Mouse (Mus musculus): ENCODE results near the gene Tctex1d4. TPM values are rescaled to one million over a fixed set of nuclear protein-coding genes. Genes with fewer than 3 reads are reported as not detected.

Tctex1d4 gene
- total and polyA plus RNA-seq, 3 experiments: 0.98 TPM; not detected in 2

DNA sequence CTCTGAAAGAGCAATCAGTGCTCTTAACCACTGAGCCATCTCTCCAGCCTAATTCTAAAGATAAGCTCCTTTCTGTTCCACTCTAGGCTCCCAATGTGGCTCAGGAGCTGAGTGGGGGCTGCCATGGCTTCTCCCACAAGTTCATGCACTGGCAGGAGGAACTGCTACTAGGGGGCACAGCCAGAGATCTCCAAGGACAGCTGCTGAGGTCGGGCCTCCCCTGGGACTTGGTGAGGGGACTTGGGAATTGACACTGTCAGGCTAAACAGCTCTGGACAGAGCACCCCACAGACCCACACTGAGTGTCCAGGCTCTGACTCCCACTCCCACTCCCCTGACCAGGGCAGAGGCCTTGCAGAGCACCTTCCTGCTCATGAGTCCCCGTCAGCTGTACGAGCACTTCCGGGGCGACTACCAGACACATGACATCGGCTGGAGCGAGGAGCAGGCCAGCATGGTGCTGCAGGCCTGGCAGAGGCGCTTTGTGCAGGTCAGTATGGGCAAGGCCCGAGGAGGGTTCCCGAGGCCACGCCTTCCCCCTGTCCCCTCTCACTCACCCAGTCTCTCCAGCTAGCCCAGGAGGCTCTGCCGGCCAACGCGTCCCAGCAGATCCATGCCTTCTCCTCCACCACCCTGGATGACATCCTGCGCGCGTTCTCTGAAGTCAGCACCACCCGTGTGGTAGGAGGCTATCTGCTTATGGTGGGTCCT is 18.6 kb upstream of the Tctex1d4 start:
- H3K9ac ChIP-seq (ENCODE audit: insufficient read depth, low read depth): no peak overlapping the region
- peaks cover 0 to 11% of the 10 kb centered on the region in 2 experiments; a peak in 2 of 4 replicates for H3K4me1 ChIP-seq (ENCODE audit: control insufficient read depth in 1 of 2, insufficient read depth in 2 of 2)
- no peaks in the 10 kb centered on the region for H3K79me2 ChIP-seq (replicated peaks; ENCODE audit: control insufficient read depth, extremely low read depth, insufficient read depth, poor library complexity, severe bottlenecking)
- no peaks in the 10 kb centered on the region for H3K27me3 ChIP-seq (replicated peaks)
- H3K4me2 ChIP-seq (ENCODE audit: insufficient read depth, low read depth, poor library complexity, severe bottlenecking): no peak overlapping the region
- H3K36me3 ChIP-seq (replicated peaks in 1 of 2; ENCODE audit: control insufficient read depth in 1 of 2, insufficient read depth in 1 of 2, low read length in 1 of 2): no peaks in the 10 kb centered on the region
- dilution Hi-C loops (cut with MboI; ENCODE audit: extremely low pct_ligation_motif_present, extremely low pct_unique_long_range_greater_than_20kb, low sequenced_read_pairs) (no loop called here), in situ Hi-C loops (cut with MboI; ENCODE audit: low pct_ligation_motif_present, low pct_unique_long_range_greater_than_20kb, low sequenced_read_pairs) (no loop called here)
- TF ChIP-seq CHD2 (IDR thresholded peaks at IDR 0.05; ENCODE audit: low read length): no peak
- no peak for TF ChIP-seq ELF1 (IDR thresholded peaks at IDR 0.05; ENCODE audit: low read depth, low read length)
- no peak for TF ChIP-seq ZKSCAN1 (IDR thresholded peaks at IDR 0.05; ENCODE audit: borderline replicate concordance, low read depth, low read length)
- no peak for TF ChIP-seq JUN (IDR thresholded peaks at IDR 0.05; ENCODE audit: insufficient read depth, low read depth, low read length)
- TF ChIP-seq PAX5 (IDR thresholded peaks at IDR 0.05; ENCODE audit: low read length): no peak
- no peak for TF ChIP-seq ZC3H11A (IDR thresholded peaks at IDR 0.05; ENCODE audit: low read depth, low read length)
- no peaks in the 10 kb centered on the region for H3K9me3 ChIP-seq (replicated peaks; ENCODE audit: low read length)
- H3K27ac ChIP-seq (ENCODE audit: insufficient read depth, low read depth): no peak overlapping the region
- DNase-seq (ENCODE audit: extremely low read depth): no peak
- no peak overlapping the region for H3K4me3 ChIP-seq (replicated peaks in 1 of 3; ENCODE audit: low read depth in 2 of 3, low read length in 2 of 3, poor library complexity in 1 of 3)

DNA sequence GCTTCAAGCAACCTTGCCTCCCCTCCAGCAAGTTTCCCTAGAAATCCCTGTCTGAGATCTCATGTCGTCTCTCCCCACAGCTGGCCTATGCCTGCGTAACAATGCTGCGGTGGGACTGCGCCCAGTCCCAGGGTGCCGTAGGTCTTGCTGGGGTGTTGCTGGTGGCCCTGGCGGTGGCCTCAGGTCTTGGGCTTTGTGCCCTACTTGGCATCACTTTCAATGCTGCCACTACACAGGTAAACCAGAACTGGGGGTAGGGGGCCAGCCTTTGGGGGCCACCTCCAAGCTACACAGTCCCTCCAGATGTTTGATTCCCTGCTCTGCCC is 18.1 kb upstream of the Tctex1d4 start:
- DNase-seq (ENCODE audit: extremely low read depth): no peak
- Histone ChIP-seq H3K79me2 (replicated peaks; ENCODE audit: control insufficient read depth, extremely low read depth, insufficient read depth, poor library complexity, severe bottlenecking) (no peaks in the 10 kb centered on the region), H3K4me3 (replicated peaks in 1 of 3; ENCODE audit: low read depth in 2 of 3, low read length in 2 of 3, poor library complexity in 1 of 3) (no peak overlapping the region), H3K9ac (ENCODE audit: insufficient read depth, low read depth) (no peak overlapping the region), H3K27me3 (replicated peaks) (no peaks in the 10 kb centered on the region), H3K4me2 (ENCODE audit: insufficient read depth, low read depth, poor library complexity, severe bottlenecking) (no peak overlapping the region), H3K9me3 (replicated peaks; ENCODE audit: low read length) (no peaks in the 10 kb centered on the region), H3K36me3 (replicated peaks in 1 of 2; ENCODE audit: control insufficient read depth in 1 of 2, insufficient read depth in 1 of 2, low read length in 1 of 2) (no peaks in the 10 kb centered on the region), H3K27ac (ENCODE audit: insufficient read depth, low read depth) (no peak overlapping the region), H3K4me1 (ENCODE audit: control insufficient read depth in 1 of 2, insufficient read depth in 2 of 2) (peaks cover 0 to 11% of the 10 kb centered on the region in 2 experiments; a peak in 2 of 4 replicates)
- in situ Hi-C loops (cut with MboI; ENCODE audit: low pct_ligation_motif_present, low pct_unique_long_range_greater_than_20kb, low sequenced_read_pairs) (no loop called here), dilution Hi-C loops (cut with MboI; ENCODE audit: extremely low pct_ligation_motif_present, extremely low pct_unique_long_range_greater_than_20kb, low sequenced_read_pairs) (no loop called here)
- TF ChIP-seq CHD2 (IDR thresholded peaks at IDR 0.05; ENCODE audit: low read length) (no peak), USF2 (conservative IDR thresholded peaks at IDR 0.05; ENCODE audit: low read depth, low read length) (no peak), ZKSCAN1 (IDR thresholded peaks at IDR 0.05; ENCODE audit: borderline replicate concordance, low read depth, low read length) (no peak), TCF12 (IDR thresholded peaks at IDR 0.05; ENCODE audit: low read depth, low read length) (no peak), MAX (IDR thresholded peaks at IDR 0.05; ENCODE audit: low read length) (no peak)

DNA sequence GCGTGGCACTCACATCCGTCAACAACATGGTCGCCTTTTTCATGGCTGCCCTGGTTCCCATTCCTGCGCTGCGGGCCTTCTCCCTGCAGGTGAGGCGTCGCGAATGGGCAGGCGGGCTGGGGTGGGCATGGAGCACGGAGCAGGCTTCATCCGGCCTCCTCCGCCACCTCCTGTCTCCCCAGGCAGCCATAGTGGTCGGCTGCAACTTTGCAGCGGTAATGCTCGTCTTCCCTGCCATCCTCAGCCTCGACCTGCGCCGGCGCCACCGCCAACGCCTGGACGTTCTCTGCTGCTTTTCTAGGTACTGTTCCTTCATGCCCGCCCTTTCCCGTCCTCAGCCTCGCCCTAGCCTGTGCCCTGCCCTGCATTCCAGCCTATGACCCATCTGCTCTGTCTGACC is 17.3 kb upstream of the Tctex1d4 start:
- H3K79me2 ChIP-seq (replicated peaks; ENCODE audit: control insufficient read depth, extremely low read depth, insufficient read depth, poor library complexity, severe bottlenecking): no peaks in the 10 kb centered on the region
- H3K4me3 ChIP-seq (replicated peaks in 1 of 3; ENCODE audit: low read depth in 2 of 3, low read length in 2 of 3, poor library complexity in 1 of 3): no peak overlapping the region
- H3K9ac ChIP-seq (ENCODE audit: insufficient read depth, low read depth): no peak overlapping the region
- dilution Hi-C loops (cut with MboI; ENCODE audit: extremely low pct_ligation_motif_present, extremely low pct_unique_long_range_greater_than_20kb, low sequenced_read_pairs) (no loop called here), in situ Hi-C loops (cut with MboI; ENCODE audit: low pct_ligation_motif_present, low pct_unique_long_range_greater_than_20kb, low sequenced_read_pairs) (no loop called here)
- peaks cover 0 to 11% of the 10 kb centered on the region in 2 experiments; a peak in 2 of 4 replicates for H3K4me1 ChIP-seq (ENCODE audit: control insufficient read depth in 1 of 2, insufficient read depth in 2 of 2)
- H3K27ac ChIP-seq (ENCODE audit: insufficient read depth, low read depth): no peak overlapping the region
- H3K36me3 ChIP-seq (replicated peaks in 1 of 2; ENCODE audit: control insufficient read depth in 1 of 2, insufficient read depth in 1 of 2, low read length in 1 of 2): peaks cover 0 to 3% of the 10 kb centered on the region in 2 experiments
- no peaks in the 10 kb centered on the region for H3K27me3 ChIP-seq (replicated peaks)
- H3K9me3 ChIP-seq (replicated peaks; ENCODE audit: low read length): no peaks in the 10 kb centered on the region
- TF ChIP-seq SIN3A (IDR thresholded peaks at IDR 0.05; ENCODE audit: low read length) (no peak), RCOR1 (conservative IDR thresholded peaks at IDR 0.05; ENCODE audit: low read depth, low read length) (no peak)
- no peak overlapping the region for H3K4me2 ChIP-seq (ENCODE audit: insufficient read depth, low read depth, poor library complexity, severe bottlenecking)
- no peak for DNase-seq (ENCODE audit: extremely low read depth)
